Mouse (Mus musculus): ENCODE results near the gene Rorc. TPM values are rescaled to one million over a fixed set of nuclear protein-coding genes. Genes with fewer than 3 reads are reported as not detected.

Gene Rorc
- polyA plus RNA-seq (2014; fragmentation: Illumina TruSeq; extraction: RNeasy Lipid Tissue Mini Kit (QIAGEN cat#74804); ENCODE audit: low read depth, low replicate concordance), result 22.9 TPM

DNA sequence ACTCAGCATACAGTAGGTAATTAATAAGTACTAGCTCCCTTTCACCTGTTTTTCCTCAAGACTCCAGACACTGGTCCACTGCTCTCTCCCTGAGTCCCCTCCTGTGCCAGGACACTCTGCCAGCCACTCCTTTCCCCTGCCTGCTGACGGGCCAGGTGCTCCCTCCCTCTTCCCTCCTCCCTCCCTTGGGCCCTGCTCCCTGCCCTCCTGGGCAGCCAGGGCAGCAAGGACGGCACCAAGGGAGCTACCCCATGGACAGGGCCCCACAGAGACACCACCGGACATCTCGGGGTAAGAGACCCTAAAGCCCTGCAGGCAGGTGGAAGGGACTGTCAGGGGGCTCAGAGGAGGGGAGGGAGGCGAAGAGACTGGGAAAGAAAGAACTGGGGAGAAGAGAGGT, at the start of gene Rorc:
TSS of gene Rorc (plus strand) at position 154 of the 400 bp plus-strand sequence.

GRCm38 (mm10) chr3:94341959-94342422, 30.6 kb upstream of the Rorc start, which contains the start of gene Them5:
Them5 (plus strand) TSS chr3:94342099.

GRCm38 (mm10) chr3:94362138-94362537, 10.5 kb upstream of the Rorc start, which contains the start of gene C2cd4d:
C2cd4d (plus strand) TSS chr3:94362438.

GRCm38 (mm10) chr3:94398217-94398616, 25.6 kb downstream of the Rorc start, which contains the start of gene Lingo4:
Lingo4 (plus strand) TSS chr3:94398517.

GRCm38 (mm10) chr3:94413031-94413679, 40.6 kb downstream of the Rorc start, which contains the start of gene Tdrkh:
Tdrkh (plus strand) TSS chr3:94413273.

GRCm38 (mm10) chr3:94442951-94443596, 70.5 kb downstream of the Rorc start, which contains the start of gene Mrpl9:
Mrpl9 (plus strand) TSS chr3:94443318.

GRCm38 (mm10) chr3:94443597-94443964, 71.0 kb downstream of the Rorc start, which contains the start of gene Oaz3:
Oaz3 (minus strand) TSS chr3:94443915.

Other genes starting within 250 kb of the Rorc start
- not detected for gene Gm10696, start 194.6 kb upstream of the Rorc start, polyA plus RNA-seq (2014; fragmentation: Illumina TruSeq; extraction: RNeasy Lipid Tissue Mini Kit (QIAGEN cat#74804); ENCODE audit: low read depth, low replicate concordance)
- not detected for gene Gm5286, start 176.1 kb upstream of the Rorc start, polyA plus RNA-seq (2014; fragmentation: Illumina TruSeq; extraction: RNeasy Lipid Tissue Mini Kit (QIAGEN cat#74804); ENCODE audit: low read depth, low replicate concordance)
- gene Gm4778, start 108.8 kb upstream of the Rorc start, polyA plus RNA-seq (2014; fragmentation: Illumina TruSeq; extraction: RNeasy Lipid Tissue Mini Kit (QIAGEN cat#74804); ENCODE audit: low read depth, low replicate concordance), result not detected
- gene Them4, start 62.7 kb upstream of the Rorc start, polyA plus RNA-seq (2014; fragmentation: Illumina TruSeq; extraction: RNeasy Lipid Tissue Mini Kit (QIAGEN cat#74804); ENCODE audit: low read depth, low replicate concordance), result 17.6 TPM
- not detected for gene Them5, start 30.7 kb upstream of the Rorc start, polyA plus RNA-seq (2014; fragmentation: Illumina TruSeq; extraction: RNeasy Lipid Tissue Mini Kit (QIAGEN cat#74804); ENCODE audit: low read depth, low replicate concordance)
- 0.50 TPM for gene C2cd4d, start 10.4 kb upstream of the Rorc start, polyA plus RNA-seq (2014; fragmentation: Illumina TruSeq; extraction: RNeasy Lipid Tissue Mini Kit (QIAGEN cat#74804); ENCODE audit: low read depth, low replicate concordance)
- gene Lingo4, start 25.7 kb downstream of the Rorc start, polyA plus RNA-seq (2014; fragmentation: Illumina TruSeq; extraction: RNeasy Lipid Tissue Mini Kit (QIAGEN cat#74804); ENCODE audit: low read depth, low replicate concordance), result 0.15 TPM
- gene Tdrkh, start 40.5 kb downstream of the Rorc start, polyA plus RNA-seq (2014; fragmentation: Illumina TruSeq; extraction: RNeasy Lipid Tissue Mini Kit (QIAGEN cat#74804); ENCODE audit: low read depth, low replicate concordance), result 12.5 TPM
- gene Mrpl9, start 70.5 kb downstream of the Rorc start, polyA plus RNA-seq (2014; fragmentation: Illumina TruSeq; extraction: RNeasy Lipid Tissue Mini Kit (QIAGEN cat#74804); ENCODE audit: low read depth, low replicate concordance), result 50.4 TPM
- 92.2 TPM for gene Oaz3, start 71.1 kb downstream of the Rorc start, polyA plus RNA-seq (2014; fragmentation: Illumina TruSeq; extraction: RNeasy Lipid Tissue Mini Kit (QIAGEN cat#74804); ENCODE audit: low read depth, low replicate concordance)
- gene Celf3, start 105.5 kb downstream of the Rorc start, polyA plus RNA-seq (2014; fragmentation: Illumina TruSeq; extraction: RNeasy Lipid Tissue Mini Kit (QIAGEN cat#74804); ENCODE audit: low read depth, low replicate concordance), result 1.2 TPM
- 6.2 TPM for gene Riiad1, start 107.5 kb downstream of the Rorc start, polyA plus RNA-seq (2014; fragmentation: Illumina TruSeq; extraction: RNeasy Lipid Tissue Mini Kit (QIAGEN cat#74804); ENCODE audit: low read depth, low replicate concordance)
- 17.9 TPM for gene Snx27, start 209.9 kb downstream of the Rorc start, polyA plus RNA-seq (2014; fragmentation: Illumina TruSeq; extraction: RNeasy Lipid Tissue Mini Kit (QIAGEN cat#74804); ENCODE audit: low read depth, low replicate concordance)